Mouse (Mus musculus) CH12.LX (cell line): ENCODE data around the gene Arhgap18.

Source experiments
- CTCF ChIP-seq, 2 experiments: IDR thresholded peaks in 1 of 2; conservative IDR thresholded peaks in 1 of 2; 2 replicates each; pipeline ENCODE4 v1.5.1; 2011 to 2012; ENCODE audit warnings: low read depth in 2 of 2, low read length in 2 of 2, improper control_type of control experiment in 1 of 2, inconsistent platforms in 1 of 2, mild to moderate bottlenecking in 1 of 2, moderate library complexity in 1 of 2
- MAFK ChIP-seq: IDR thresholded peaks from 2 replicates; pipeline ENCODE4 v1.6.1; 2011; ENCODE audit warnings: low read length, improper control_type of control experiment; ENCODE audit not compliant: insufficient replicate concordance
- MAX ChIP-seq: IDR thresholded peaks from 2 replicates; pipeline ENCODE4 v1.6.1; 2011; ENCODE audit warnings: low read length, improper control_type of control experiment
- MYC ChIP-seq: IDR thresholded peaks from 2 replicates; pipeline ENCODE4 v1.6.1; 2011; ENCODE audit warnings: low read depth, mild to moderate bottlenecking, improper control_type of control experiment, low read length
- NRF1 ChIP-seq: IDR thresholded peaks from 2 replicates; pipeline ENCODE4 v1.6.1; 2014; ENCODE audit warnings: low read depth, mild to moderate bottlenecking, inconsistent platforms, low read length, improper control_type of control experiment, moderate library complexity
- POLR2A ChIP-seq: IDR thresholded peaks from 2 replicates; pipeline ENCODE4 v1.6.1; 2011; ENCODE audit warnings: low read depth, mild to moderate bottlenecking, improper control_type of control experiment, low read length
- RCOR1 ChIP-seq: conservative IDR thresholded peaks from 2 replicates; pipeline ENCODE4 v1.6.1; 2012; ENCODE audit warnings: low read depth, mild to moderate bottlenecking, inconsistent platforms, low read length, improper control_type of control experiment
- SIN3A ChIP-seq: IDR thresholded peaks from 2 replicates; pipeline ENCODE4 v1.6.1; 2012; ENCODE audit warnings: low read length, improper control_type of control experiment, inconsistent platforms

GRCm38 (mm10) chr10:26820326-26820725 is 67.1 kb downstream of the Arhgap18 start:
- no peak for TF ChIP-seq NRF1
- TF ChIP-seq MYC, result no peak
- TF ChIP-seq MAX, result no peak
- no peak for TF ChIP-seq MAFK
- TF ChIP-seq CTCF (conservative IDR thresholded peaks at IDR 0.05 in 1 of 2, IDR thresholded peaks at IDR 0.05 in 1 of 2; ENCODE audit: low read depth in 2 of 2, low read length in 2 of 2), result no peak
- no peak for TF ChIP-seq POLR2A
- no peak for TF ChIP-seq SIN3A
- TF ChIP-seq RCOR1, result no peak
